Mouse (Mus musculus): ENCODE data around the gene Lgals2.

Gene Lgals2

GRCm38 (mm10) chr15:78826213-78827204 is 28.8 kb downstream of the Lgals2 start:
- in situ Hi-C loops (cut with MboI, MseI), result no loop called here

- in situ Hi-C loops (cut with MboI, MseI), result no loop called here
Observed at GRCm38 (mm10) chr15:78816074-78816391, 39.3 kb downstream of the Lgals2 start.

- in situ Hi-C loops (cut with MboI, MseI), result no loop called here
Observed at GRCm38 (mm10) chr15:78815314-78816073, 39.8 kb downstream of the Lgals2 start.

- in situ Hi-C loops (cut with MboI, MseI), result no loop called here
Observed at GRCm38 (mm10) chr15:78813603-78814002, 41.7 kb downstream of the Lgals2 start.

GRCm38 (mm10) chr15:78810146-78810545 is 45.2 kb downstream of the Lgals2 start:
- in situ Hi-C loops (cut with MboI, MseI), result no loop called here

- in situ Hi-C loops (cut with MboI, MseI), result no loop called here
Observed at GRCm38 (mm10) chr15:78809739-78810138, 45.6 kb downstream of the Lgals2 start.

GRCm38 (mm10) chr15:78808980-78809379 is 46.3 kb downstream of the Lgals2 start:
- in situ Hi-C loops (cut with MboI, MseI), result no loop called here

GRCm38 (mm10) chr15:78807141-78807540 is 48.2 kb downstream of the Lgals2 start:
- in situ Hi-C loops (cut with MboI, MseI), result no loop called here

GRCm38 (mm10) chr15:78806614-78807013 is 48.7 kb downstream of the Lgals2 start:
- in situ Hi-C loops (cut with MboI, MseI), result no loop called here

- in situ Hi-C loops (cut with MboI, MseI), result no loop called here
Observed at GRCm38 (mm10) chr15:78805351-78805750, 50.0 kb downstream of the Lgals2 start.

GRCm38 (mm10) chr15:78804326-78804725 is 51.0 kb downstream of the Lgals2 start:
- in situ Hi-C loops (cut with MboI, MseI), result no loop called here

- in situ Hi-C loops (cut with MboI, MseI), result no loop called here
Observed at GRCm38 (mm10) chr15:78803499-78803900, 51.8 kb downstream of the Lgals2 start.

GRCm38 (mm10) chr15:78802776-78803391 is 52.4 kb downstream of the Lgals2 start, which contains the start of gene Card10:
TSS of gene Card10 (minus strand) at chr15:78803042.
- in situ Hi-C loops (cut with MboI, MseI), result no loop called here

- in situ Hi-C loops (cut with MboI, MseI), result no loop called here
Observed at GRCm38 (mm10) chr15:78801971-78802741, 53.2 kb downstream of the Lgals2 start.

GRCm38 (mm10) chr15:78801571-78801970 is 53.8 kb downstream of the Lgals2 start:
- in situ Hi-C loops (cut with MboI, MseI), result no loop called here

Data from T-helper 17 cell (primary cell).